Mouse (Mus musculus): Measurements from ENCODE around the gene Nanos2. TPM values are rescaled to one million over a fixed set of nuclear protein-coding genes. Genes with fewer than 3 reads are reported as not detected.

Gene Nanos2
- not detected for total RNA-seq (2021)
- long read RNA-seq, experiment 1, result 0 reads
- long read RNA-seq, experiment 2, result 0 reads

GRCm38 (mm10) chr7:18987100-18987499 lies at the start of gene Nanos2:
Nanos2 (plus strand) TSS chr7:18987400.
- no peak for DNase-seq

- DNase-seq, result no peak
These were observed 44.8 kb upstream of the Nanos2 start for GRCm38 (mm10) chr7:18942376-18942775.

GRCm38 (mm10) chr7:18942815-18943214 lies 44.4 kb upstream of the Nanos2 start:
- DNase-seq, result no peak

- peak; percentile 42 to 59 for DNase-seq
These were observed 39.0 kb upstream of the Nanos2 start for GRCm38 (mm10) chr7:18948151-18948550.

- no peak for DNase-seq
These were observed 37.2 kb upstream of the Nanos2 start for GRCm38 (mm10) chr7:18949781-18950522.

- DNase-seq, result no peak
These were observed 36.5 kb upstream of the Nanos2 start for GRCm38 (mm10) chr7:18950523-18951315.

GRCm38 (mm10) chr7:18951397-18951796 lies 35.8 kb upstream of the Nanos2 start:
- DNase-seq, result peak; percentile 72 to 82

GRCm38 (mm10) chr7:18957569-18958383 lies 29.4 kb upstream of the Nanos2 start:
- DNase-seq, result peak; percentile 80 to 86

GRCm38 (mm10) chr7:18958384-18958766 lies 28.8 kb upstream of the Nanos2 start:
- no peak for DNase-seq

GRCm38 (mm10) chr7:18959446-18959845 lies 27.8 kb upstream of the Nanos2 start:
- peak; percentile 33 to 43 for DNase-seq

- no peak for DNase-seq
These were observed 24.9 kb upstream of the Nanos2 start for GRCm38 (mm10) chr7:18962171-18962792.

GRCm38 (mm10) chr7:18962795-18963194 lies 24.4 kb upstream of the Nanos2 start:
- DNase-seq, result no peak

GRCm38 (mm10) chr7:18963294-18963843 lies 23.8 kb upstream of the Nanos2 start:
- no peak for DNase-seq

- DNase-seq, result no peak
These were observed 21.9 kb upstream of the Nanos2 start for GRCm38 (mm10) chr7:18965312-18965711.

GRCm38 (mm10) chr7:18967603-18968002 lies 19.6 kb upstream of the Nanos2 start:
- DNase-seq, result peak in 1 of 2 experiments; percentile 15

- DNase-seq, result no peak
These were observed 16.2 kb upstream of the Nanos2 start for GRCm38 (mm10) chr7:18970956-18971355.

- DNase-seq, result no peak
These were observed 8.8 kb upstream of the Nanos2 start for GRCm38 (mm10) chr7:18978381-18978780.

- peak; percentile 46 to 53 for DNase-seq
These were observed 697 bp upstream of the Nanos2 start for GRCm38 (mm10) chr7:18986503-18986902.

- no peak for DNase-seq
These were observed 547 bp downstream of the Nanos2 start for GRCm38 (mm10) chr7:18987747-18988146.

GRCm38 (mm10) chr7:18988780-18989179 lies 1.6 kb downstream of the Nanos2 start:
- no peak for DNase-seq

GRCm38 (mm10) chr7:18989995-18990394 lies 2.8 kb downstream of the Nanos2 start:
- no peak for DNase-seq
